Mouse (Mus musculus): ENCODE data around the gene Kri1. TPM values are rescaled to one million over a fixed set of nuclear protein-coding genes. Genes with fewer than 3 reads are reported as not detected.
"Not testable (repeated sequence)": the region's sequence is repeated elsewhere in the genome, so short reads cannot be mapped to it uniquely, and the experiment has no call there.

Gene Kri1
- polyA plus RNA-seq, 1 experiment from 2014 or later: 10.5 TPM

- Histone ChIP-seq H3K36me3 (ENCODE audit: control insufficient read depth, insufficient read depth) (peaks cover 2% of the 10 kb centered on the region; the same call in 1 of the 2 replicates), H3K9me3 (replicated peaks; ENCODE audit: control insufficient read depth, low read length) (no peaks in the 10 kb centered on the region), H3K27ac (ENCODE audit: low read length) (peak overlapping the region; percentile 83), H3K4me3 (ENCODE audit: low read length) (no peak overlapping the region), H3K27me3 (ENCODE audit: control insufficient read depth, insufficient read depth, low read length) (no peaks in the 10 kb centered on the region), H3K4me1 (ENCODE audit: control insufficient read depth, insufficient read depth, low read length) (peaks cover 45% of the 10 kb centered on the region), H3K4me2 (ENCODE audit: low read depth, low read length) (peak overlapping the region; percentile 15; the same call in 1 of the 2 replicates), H3K9ac (ENCODE audit: low read length) (no peak overlapping the region)
- ATAC-seq (replicated peaks; ENCODE audit: extremely low read depth, insufficient read depth, low FRiP score): peak; percentile 51
- WGBS: 31% methylated on average over 4 of the region's 5 CpGs
These were observed 41.3 kb upstream of the Kri1 start for GRCm38 (mm10) chr9:21329041-21329440.

- Histone ChIP-seq H3K4me1 (ENCODE audit: control insufficient read depth, insufficient read depth, low read length) (peaks cover 48% of the 10 kb centered on the region), H3K4me2 (ENCODE audit: low read depth, low read length) (no peak overlapping the region), H3K9me3 (replicated peaks; ENCODE audit: control insufficient read depth, low read length) (no peaks in the 10 kb centered on the region), H3K27ac (ENCODE audit: low read length) (peak overlapping the region; percentile 83), H3K9ac (ENCODE audit: low read length) (no peak overlapping the region), H3K36me3 (ENCODE audit: control insufficient read depth, insufficient read depth) (peaks cover 2% of the 10 kb centered on the region; the same call in 1 of the 2 replicates), H3K4me3 (ENCODE audit: low read length) (no peak overlapping the region), H3K27me3 (ENCODE audit: control insufficient read depth, insufficient read depth, low read length) (no peaks in the 10 kb centered on the region)
- ATAC-seq (replicated peaks; ENCODE audit: extremely low read depth, insufficient read depth, low FRiP score): 0 out of 2 replicates have a peak, but pooled peaks have one; percentile 29
- WGBS: 74% methylated on average over 3 of the region's 3 CpGs
These were observed 40.3 kb upstream of the Kri1 start for GRCm38 (mm10) chr9:21328041-21328440.

- Histone ChIP-seq H3K4me1 (ENCODE audit: control insufficient read depth, insufficient read depth, low read length) (peaks cover 46% of the 10 kb centered on the region), H3K27me3 (ENCODE audit: control insufficient read depth, insufficient read depth, low read length) (no peaks in the 10 kb centered on the region), H3K9ac (ENCODE audit: low read length) (no peak overlapping the region), H3K4me2 (ENCODE audit: low read depth, low read length) (no peak overlapping the region), H3K4me3 (ENCODE audit: low read length) (no peak overlapping the region), H3K9me3 (replicated peaks; ENCODE audit: control insufficient read depth, low read length) (no peaks in the 10 kb centered on the region), H3K36me3 (ENCODE audit: control insufficient read depth, insufficient read depth) (peaks cover 2% of the 10 kb centered on the region; the same call in 1 of the 2 replicates), H3K27ac (ENCODE audit: low read length) (peak overlapping the region; percentile 73; the same call in 1 of the 2 replicates)
- no peak for ATAC-seq (replicated peaks; ENCODE audit: extremely low read depth, insufficient read depth, low FRiP score)
- 62% methylated on average over 3 of the region's 3 CpGs for WGBS
These were observed 39.8 kb upstream of the Kri1 start for GRCm38 (mm10) chr9:21327569-21327968.

GRCm38 (mm10) chr9:21324269-21324668 is 36.5 kb upstream of the Kri1 start:
- Histone ChIP-seq H3K4me1 (ENCODE audit: control insufficient read depth, insufficient read depth, low read length) (peaks cover 36% of the 10 kb centered on the region), H3K36me3 (ENCODE audit: control insufficient read depth, insufficient read depth) (peaks cover 2% of the 10 kb centered on the region; the same call in 1 of the 2 replicates), H3K27ac (ENCODE audit: low read length) (no peak overlapping the region), H3K4me2 (ENCODE audit: low read depth, low read length) (no peak overlapping the region), H3K9ac (ENCODE audit: low read length) (no peak overlapping the region), H3K27me3 (ENCODE audit: control insufficient read depth, insufficient read depth, low read length) (no peaks in the 10 kb centered on the region), H3K4me3 (ENCODE audit: low read length) (no peak overlapping the region), H3K9me3 (replicated peaks; ENCODE audit: control insufficient read depth, low read length) (no peaks in the 10 kb centered on the region; the same call in 1 of the 2 replicates)
- no peak for ATAC-seq (replicated peaks; ENCODE audit: extremely low read depth, insufficient read depth, low FRiP score)
- WGBS: 68% methylated on average over 11 of the region's 11 CpGs

GRCm38 (mm10) chr9:21322917-21323297 is 35.1 kb upstream of the Kri1 start:
- not testable (repeated sequence) for H3K9me3 ChIP-seq (replicated peaks; ENCODE audit: control insufficient read depth, low read length); H3K9ac ChIP-seq (ENCODE audit: low read length); ATAC-seq (replicated peaks; ENCODE audit: extremely low read depth, insufficient read depth, low FRiP score); H3K27ac ChIP-seq (ENCODE audit: low read length); H3K27me3 ChIP-seq (ENCODE audit: control insufficient read depth, insufficient read depth, low read length); H3K36me3 ChIP-seq (ENCODE audit: control insufficient read depth, insufficient read depth); H3K4me3 ChIP-seq (ENCODE audit: low read length)
- Histone ChIP-seq H3K4me2 (ENCODE audit: low read depth, low read length) (peak overlapping the region; percentile 95), H3K4me1 (ENCODE audit: control insufficient read depth, insufficient read depth, low read length) (peaks cover 29% of the 10 kb centered on the region)
- WGBS: 85% methylated on average over 8 of the region's 8 CpGs

- Histone ChIP-seq H3K4me2 (ENCODE audit: low read depth, low read length) (peak overlapping the region; percentile 95), H3K4me1 (ENCODE audit: control insufficient read depth, insufficient read depth, low read length) (peaks cover 26% of the 10 kb centered on the region), H3K9ac (ENCODE audit: low read length) (peak overlapping the region; percentile 90), H3K27ac (ENCODE audit: low read length) (peak overlapping the region; percentile 83), H3K27me3 (ENCODE audit: control insufficient read depth, insufficient read depth, low read length) (no peaks in the 10 kb centered on the region), H3K4me3 (ENCODE audit: low read length) (peak overlapping the region; percentile 92), H3K9me3 (replicated peaks; ENCODE audit: control insufficient read depth, low read length) (no peaks in the 10 kb centered on the region; the same call in 1 of the 2 replicates), H3K36me3 (ENCODE audit: control insufficient read depth, insufficient read depth) (peaks cover 2% of the 10 kb centered on the region; the same call in 1 of the 2 replicates)
- WGBS: 68% methylated on average over 19 of the region's 19 CpGs
- no peak for ATAC-seq (replicated peaks; ENCODE audit: extremely low read depth, insufficient read depth, low FRiP score)
These were observed 34.6 kb upstream of the Kri1 start for GRCm38 (mm10) chr9:21322211-21322916.

- no peaks in the 10 kb centered on the region; the same call in 1 of the 2 replicates for H3K9me3 ChIP-seq (replicated peaks; ENCODE audit: control insufficient read depth, low read length)
- peaks cover 26% of the 10 kb centered on the region for H3K4me1 ChIP-seq (ENCODE audit: control insufficient read depth, insufficient read depth, low read length)
- peak overlapping the region; percentile 92 for H3K4me3 ChIP-seq (ENCODE audit: low read length)
- H3K9ac ChIP-seq (ENCODE audit: low read length): peak overlapping the region; percentile 90
- no peaks in the 10 kb centered on the region for H3K27me3 ChIP-seq (ENCODE audit: control insufficient read depth, insufficient read depth, low read length)
- H3K27ac ChIP-seq (ENCODE audit: low read length): peak overlapping the region; percentile 83
- no peak for ATAC-seq (replicated peaks; ENCODE audit: extremely low read depth, insufficient read depth, low FRiP score)
- peak overlapping the region; percentile 95 for H3K4me2 ChIP-seq (ENCODE audit: low read depth, low read length)
- H3K36me3 ChIP-seq (ENCODE audit: control insufficient read depth, insufficient read depth): peaks cover 2% of the 10 kb centered on the region; the same call in 1 of the 2 replicates
- WGBS: 7% methylated on average over 6 of the region's 6 CpGs
These were observed 33.7 kb upstream of the Kri1 start for GRCm38 (mm10) chr9:21321513-21321835.

- Histone ChIP-seq H3K4me1 (ENCODE audit: control insufficient read depth, insufficient read depth, low read length) (peaks cover 26% of the 10 kb centered on the region), H3K27me3 (ENCODE audit: control insufficient read depth, insufficient read depth, low read length) (no peaks in the 10 kb centered on the region), H3K4me2 (ENCODE audit: low read depth, low read length) (peak within 1 kb of the TSS; percentile 95), H3K9me3 (replicated peaks; ENCODE audit: control insufficient read depth, low read length) (no peaks in the 10 kb centered on the region; the same call in 1 of the 2 replicates), H3K4me3 (ENCODE audit: low read length) (peak within 1 kb of the TSS; percentile 92), H3K27ac (ENCODE audit: low read length) (peak within 1 kb of the TSS; percentile 83), H3K36me3 (ENCODE audit: control insufficient read depth, insufficient read depth) (peaks cover 2% of the 10 kb centered on the region; the same call in 1 of the 2 replicates), H3K9ac (ENCODE audit: low read length) (peak within 1 kb of the TSS; percentile 90)
- peak; percentile 92 for ATAC-seq (replicated peaks; ENCODE audit: extremely low read depth, insufficient read depth, low FRiP score)
- WGBS: under 1% methylated on average over 52 of the region's 52 CpGs
These were observed 33.1 kb upstream of the Kri1 start, which contains the start of gene Slc44a2 for GRCm38 (mm10) chr9:21320619-21321512. Gene Slc44a2, plus strand, starts transcription at chr9:21320698.
